9 mouse cellular contexts compared by ENCODE assay signal in the genomic region with DNA sequence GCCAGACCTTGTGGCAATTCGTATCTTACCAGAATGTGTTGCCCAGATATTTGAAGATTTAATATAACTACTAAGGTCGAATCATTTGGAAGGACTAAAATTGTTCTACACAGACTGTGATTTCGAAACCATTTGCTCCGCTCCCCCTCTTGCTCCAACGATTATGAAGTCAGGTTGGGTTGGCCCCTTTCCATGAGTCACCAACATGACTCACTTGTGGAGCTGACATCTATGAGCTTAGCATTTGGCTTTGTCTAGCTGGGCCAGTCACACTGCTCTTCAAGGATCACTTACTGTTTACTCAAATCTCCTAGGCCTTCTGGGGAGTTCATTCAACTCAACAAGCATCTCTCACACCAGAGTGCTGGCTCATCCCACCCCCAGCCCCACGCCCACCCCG. TPM values are rescaled to one million over a fixed set of nuclear protein-coding genes. Genes with fewer than 3 reads are reported as not detected.
DNase-seq lines count a peak whose midpoint lies in the region; ATAC-seq and TF ChIP-seq lines count a peak whose summit lies in the region.
"Had no signal": no experiment of that assay in that cellular context is flagged by ENCODE, and none has a peak within 500 bp of the region (broad histone marks: within the 10 kb centered on the region; RNA-seq: fewer than 3 reads in every experiment).

No protein-coding gene starts in this region.

- H3K36me3 ChIP-seq in lung, embryonic 14.5 days (ENCODE audit: insufficient read depth): no peaks in the 10 kb centered on the region; the same call in 1 of the 2 replicates

- H3K27me3 ChIP-seq in cerebellum, adult 2 months (ENCODE audit: control insufficient read depth, insufficient read depth, low read length): no peaks in the 10 kb centered on the region
- no peaks in the 10 kb centered on the region for H3K27me3 ChIP-seq in lung, embryonic 14.5 days (ENCODE audit: insufficient read depth, low read length)
- H3K27me3 ChIP-seq: limb, embryonic 15.5 days had no signal

- no peaks in the 10 kb centered on the region for H3K9me3 ChIP-seq in lung, embryonic 14.5 days (ENCODE audit: low read depth, low read length)
- H3K9me3 ChIP-seq: limb, embryonic 15.5 days had no signal

- peaks cover 6% of the 10 kb centered on the region for H3K4me1 ChIP-seq in cerebellum, adult 2 months (ENCODE audit: control insufficient read depth, insufficient read depth, low read length)
- 0 out of 2 replicates have a peak, but pooled peaks cover 5% of the 10 kb centered on the region for H3K4me1 ChIP-seq in lung, embryonic 14.5 days (ENCODE audit: insufficient read depth)

- no peak overlapping the region for H3K9ac ChIP-seq in lung, embryonic 14.5 days
- H3K9ac ChIP-seq: limb, embryonic 15.5 days had no signal

- TF ChIP-seq CTCF in cerebellum, adult 2 months (IDR thresholded peaks at IDR 0.05; ENCODE audit: borderline replicate concordance, insufficient read depth, low read depth, low read length): no peak
- no peak for TF ChIP-seq CTCF in lung, embryonic 14.5 days (IDR thresholded peaks at IDR 0.05; ENCODE audit: low read depth)

- H3K4me3 ChIP-seq in cerebellum, adult 2 months (replicated peaks; ENCODE audit: insufficient read depth, low read depth, low read length): no peak overlapping the region
- no peak overlapping the region for H3K4me3 ChIP-seq in lung, embryonic 14.5 days (ENCODE audit: low read depth, low read length)
- H3K4me3 ChIP-seq: limb, embryonic 15.5 days had no signal

- H3K27ac ChIP-seq in cerebellum, adult 2 months (ENCODE audit: insufficient read depth, low read length): no peak overlapping the region
- no peak overlapping the region for H3K27ac ChIP-seq in lung, embryonic 14.5 days (ENCODE audit: low read depth)
- H3K27ac ChIP-seq: limb, embryonic 15.5 days had no signal

- no peak for TF ChIP-seq POLR2A in cerebellum, adult 2 months (IDR thresholded peaks at IDR 0.05; ENCODE audit: borderline replicate concordance, insufficient read depth, low read length)

- 0 out of 2 replicates have a peak, but pooled peaks have one; percentile 26 for ATAC-seq in lung, embryonic 14.5 days (ENCODE audit: insufficient read depth)

- 62% methylated on average over 7 of the region's 7 CpGs for WGBS in cerebellum, adult 2 months
- WGBS in lung, embryonic 14.5 days: 70% methylated on average over 7 of the region's 7 CpGs

- no peak overlapping the region for H3K4me2 ChIP-seq in lung, embryonic 14.5 days
- H3K4me2 ChIP-seq: limb, embryonic 15.5 days had no signal

- DNase-seq in cerebellum, adult 2 months: peak; percentile 27 to 56
- DNase-seq in cerebellum, postnatal 4 days (ENCODE audit: low spot score in 2 of 2): no peak
- DNase-seq in CD4-positive, CD25-positive, alpha-beta regulatory T cell, adult 2 months (ENCODE audit: low read depth, low spot score): peak; percentile 51
- DNase-seq in fat pad, adult 2 months (ENCODE audit: extremely low read depth, low read depth, low spot score): peak; percentile 92
- DNase-seq in lung, embryonic 14.5 days: peak; percentile 65
- DNase-seq in spleen, adult 12 weeks (ENCODE audit: low spot score): no peak
- DNase-seq in thymus, postnatal 4 days: no peak
- no peak for DNase-seq in kidney, postnatal 14 days

RNA-seq across cellular contexts. Expression of gene Mr1, which starts 7.8 kb away (rescaled TPM):
- polyA plus RNA-seq in cerebellum, adult 2 months (2012; rRNA removed): 4.0 and 4.6 TPM in 2 replicates
- 13.6 and 13.7 TPM in 2 replicates for polyA plus RNA-seq in lung, embryonic 14.5 days (2014; fragmentation: Nextera tagmentation; extraction: Ambion mirVana)

RNA-seq across cellular contexts. Expression of gene Stx6, which starts 19.7 kb away (rescaled TPM):
- 82.2 and 83.2 TPM in 2 replicates for polyA plus RNA-seq in cerebellum, adult 2 months (2012; rRNA removed)
- polyA plus RNA-seq in lung, embryonic 14.5 days (2014; fragmentation: Nextera tagmentation; extraction: Ambion mirVana): 97.6 and 99.7 TPM in 2 replicates

RNA-seq across cellular contexts. Expression of gene Ier5, which starts 39.4 kb away (rescaled TPM):
- 13.0 and 13.7 TPM in 2 replicates for polyA plus RNA-seq in cerebellum, adult 2 months (2012; rRNA removed)
- polyA plus RNA-seq in lung, embryonic 14.5 days (2014; fragmentation: Nextera tagmentation; extraction: Ambion mirVana): 14.6 and 15.1 TPM in 2 replicates

Comparison
In these comparisons a context has a peak if more than half of its experiments do, and no peak if none do; other contexts are left out.
1. DNase-seq: peak in cerebellum, adult 2 months (2 of 2), CD4-positive, CD25-positive, alpha-beta regulatory T cell, adult 2 months (single experiment), fat pad, adult 2 months (single experiment) and lung, embryonic 14.5 days (single experiment); none in cerebellum, postnatal 4 days (0 of 2), spleen, adult 12 weeks (single experiment), thymus, postnatal 4 days (single experiment) and kidney, postnatal 14 days (single experiment).